ENCODE assay signal across 24 mouse cellular contexts in genomic region chr4:135673507-135673906, GRCm38 (mm10). TPM values are rescaled to one million over a fixed set of nuclear protein-coding genes. Genes with fewer than 3 reads are reported as not detected.
"Had no signal": no experiment of that assay in that cellular context is flagged by ENCODE, and none has a peak within 500 bp of the region (broad histone marks: within the 10 kb centered on the region; RNA-seq: fewer than 3 reads in every experiment).

No protein-coding gene starts in this region.

- H3K4me1 ChIP-seq: liver, embryonic 13.5 days had no signal

- H3K4me2 ChIP-seq: liver, embryonic 13.5 days; midbrain, embryonic 12.5 days; neural tube, embryonic 13.5 days had no signal

- H3K27me3 ChIP-seq: neural tube, embryonic 13.5 days had no signal

- H3K9ac ChIP-seq: liver, embryonic 13.5 days; midbrain, embryonic 12.5 days; neural tube, embryonic 13.5 days had no signal

- H3K36me3 ChIP-seq: liver, embryonic 13.5 days; midbrain, embryonic 12.5 days; neural tube, embryonic 13.5 days had no signal

- ATAC-seq: midbrain, embryonic 16.5 days had no signal

- H3K4me3 ChIP-seq: left cerebral cortex, adult 2 months; liver, embryonic 13.5 days; midbrain, embryonic 12.5 days; myocyte; neural tube, embryonic 13.5 days had no signal

- DNase-seq: kidney, adult 2 months; kidney, postnatal 25 days; layer of hippocampus, postnatal 36 days; liver, embryonic 13.5 days; lung, adult 2 months; lung, postnatal 14 days; lung, postnatal 4 days; right cerebral cortex, postnatal 14 days; right cerebral cortex, postnatal 4 days; thymus, adult 2 months; thymus, postnatal 14 days; thymus, postnatal 4 days had no signal

- H3K9me3 ChIP-seq: liver, embryonic 13.5 days; midbrain, embryonic 12.5 days; neural tube, embryonic 13.5 days had no signal

- H3K27ac ChIP-seq: kidney, postnatal 0 days; left cerebral cortex, adult 2 months; liver, embryonic 13.5 days; midbrain, embryonic 12.5 days; neural tube, embryonic 13.5 days had no signal

RNA-seq across cellular contexts. Expression of gene Ifnlr1, which starts 12.6 kb away (rescaled TPM):
- total RNA-seq: monocyte, adult 5-6 weeks had no signal
- polyA plus RNA-seq: myocyte had no signal

RNA-seq across cellular contexts. Expression of gene Il22ra1, which starts 54.5 kb away (rescaled TPM):
- total RNA-seq: layer of hippocampus, postnatal 36 days; megakaryocyte progenitor cell, adult 5-6 weeks; megakaryocyte-erythroid progenitor cell, adult 5-6 weeks; monocyte, adult 5-6 weeks; neutrophil, adult 5-6 weeks had no signal
- polyA plus RNA-seq: kidney, embryonic 14.5 days; limb, embryonic 11.5 days; midbrain, embryonic 12.5 days; midbrain, embryonic 16.5 days; neural tube, embryonic 13.5 days had no signal
